Mouse (Mus musculus): ENCODE measurements around the gene Gm49361.
"Not testable (repeated sequence)": the region's sequence is repeated elsewhere in the genome, so short reads cannot be mapped to it uniquely, and the experiment has no call there.

The Gm49361 gene

GRCm38 (mm10) chr14:57746001-57746771 lies at the start of gene Gm49361:
Gene Gm49361, minus strand, starts transcription at chr14:57746103.
- DNase-seq, result peak; percentile 90

- no peak for DNase-seq
These were observed 45.3 kb upstream of the Gm49361 start for GRCm38 (mm10) chr14:57791171-57791570.

- DNase-seq, result no peak
These were observed 43.9 kb upstream of the Gm49361 start for GRCm38 (mm10) chr14:57789759-57790158.

GRCm38 (mm10) chr14:57789311-57789710 lies 43.4 kb upstream of the Gm49361 start:
- DNase-seq, result no peak

GRCm38 (mm10) chr14:57787406-57787805 lies 41.5 kb upstream of the Gm49361 start:
- DNase-seq, result no peak

GRCm38 (mm10) chr14:57772157-57772815 lies 26.4 kb upstream of the Gm49361 start:
- DNase-seq, result no peak

GRCm38 (mm10) chr14:57769102-57769501 lies 23.2 kb upstream of the Gm49361 start:
- no peak for DNase-seq

GRCm38 (mm10) chr14:57760447-57761412 lies 14.8 kb upstream of the Gm49361 start:
- no peak for DNase-seq

GRCm38 (mm10) chr14:57758237-57758636 lies 12.3 kb upstream of the Gm49361 start, which contains the start of gene Lats2:
Gene Lats2, minus strand, starts transcription at chr14:57758388.
- DNase-seq, result no peak

GRCm38 (mm10) chr14:57756094-57756493 lies 10.2 kb upstream of the Gm49361 start:
- no peak for DNase-seq

- no peak for DNase-seq
These were observed 9.8 kb upstream of the Gm49361 start for GRCm38 (mm10) chr14:57755661-57756060.

GRCm38 (mm10) chr14:57753351-57753992 lies 7.6 kb upstream of the Gm49361 start:
- DNase-seq, result no peak

- not testable (repeated sequence) for DNase-seq
These were observed 5.1 kb upstream of the Gm49361 start for GRCm38 (mm10) chr14:57751006-57751405.

GRCm38 (mm10) chr14:57749501-57749900 lies 3.6 kb upstream of the Gm49361 start:
- no peak for DNase-seq

- DNase-seq, result peak; percentile 62
These were observed 473 bp downstream of the Gm49361 start for GRCm38 (mm10) chr14:57745291-57745969.

- peak; percentile 39 for DNase-seq
These were observed 1.4 kb downstream of the Gm49361 start for GRCm38 (mm10) chr14:57744547-57744946.

GRCm38 (mm10) chr14:57740651-57741050 lies 5.3 kb downstream of the Gm49361 start:
- no peak for DNase-seq

GRCm38 (mm10) chr14:57737089-57737488 lies 8.8 kb downstream of the Gm49361 start:
- DNase-seq, result no peak

GRCm38 (mm10) chr14:57736141-57736540 lies 9.8 kb downstream of the Gm49361 start:
- no peak for DNase-seq

- no peak for DNase-seq
These were observed 13.1 kb downstream of the Gm49361 start for GRCm38 (mm10) chr14:57732668-57733293.

- no peak for DNase-seq
These were observed 15.4 kb downstream of the Gm49361 start for GRCm38 (mm10) chr14:57730527-57730926.

All from retina, postnatal 1 day (tissue).